Mouse (Mus musculus): ENCODE results near the gene Cobl. TPM values are rescaled to one million over a fixed set of nuclear protein-coding genes. Genes with fewer than 3 reads are reported as not detected.

The Cobl gene
- polyA plus RNA-seq, 1 experiment from 2014 or later: 14.2 TPM

GRCm38 (mm10) chr11:12473625-12474298 lies 9.0 kb upstream of the Cobl start:
- H3K4me2 ChIP-seq (replicated peaks; ENCODE audit: low read depth, low read length): no peak overlapping the region
- H3K9me3 ChIP-seq (ENCODE audit: control insufficient read depth, low read depth, low read length): no peaks in the 10 kb centered on the region
- ATAC-seq (ENCODE audit: insufficient number of reproducible peaks, insufficient read depth, low FRiP score, low read depth): no peak
- 45% methylated on average over 5 of the region's 5 CpGs for WGBS
- no peaks in the 10 kb centered on the region for H3K36me3 ChIP-seq (ENCODE audit: control insufficient read depth, insufficient read depth, low read length)
- H3K4me1 ChIP-seq (ENCODE audit: control insufficient read depth, insufficient read depth, low read length): no peaks in the 10 kb centered on the region
- H3K27ac ChIP-seq (ENCODE audit: low read length): no peak overlapping the region
- H3K4me3 ChIP-seq (ENCODE audit: low read depth, low read length): no peak overlapping the region
- no peak overlapping the region for H3K9ac ChIP-seq (replicated peaks; ENCODE audit: low read depth, low read length)
- H3K27me3 ChIP-seq (ENCODE audit: control insufficient read depth, insufficient read depth, low read length): no peaks in the 10 kb centered on the region

- no peak overlapping the region for H3K4me3 ChIP-seq (ENCODE audit: low read depth, low read length)
- ATAC-seq (ENCODE audit: insufficient number of reproducible peaks, insufficient read depth, low FRiP score, low read depth): no peak
- H3K4me2 ChIP-seq (replicated peaks; ENCODE audit: low read depth, low read length): no peak overlapping the region
- no peaks in the 10 kb centered on the region for H3K36me3 ChIP-seq (ENCODE audit: control insufficient read depth, insufficient read depth, low read length)
- H3K27me3 ChIP-seq (ENCODE audit: control insufficient read depth, insufficient read depth, low read length): no peaks in the 10 kb centered on the region
- H3K9me3 ChIP-seq (ENCODE audit: control insufficient read depth, low read depth, low read length): no peaks in the 10 kb centered on the region
- no peak overlapping the region for H3K9ac ChIP-seq (replicated peaks; ENCODE audit: low read depth, low read length)
- 76% methylated on average over 1 of the region's 1 CpGs for WGBS
- no peaks in the 10 kb centered on the region for H3K4me1 ChIP-seq (ENCODE audit: control insufficient read depth, insufficient read depth, low read length)
- no peak overlapping the region for H3K27ac ChIP-seq (ENCODE audit: low read length)
Observed at GRCm38 (mm10) chr11:12469638-12470037, 4.9 kb upstream of the Cobl start.

DNA sequence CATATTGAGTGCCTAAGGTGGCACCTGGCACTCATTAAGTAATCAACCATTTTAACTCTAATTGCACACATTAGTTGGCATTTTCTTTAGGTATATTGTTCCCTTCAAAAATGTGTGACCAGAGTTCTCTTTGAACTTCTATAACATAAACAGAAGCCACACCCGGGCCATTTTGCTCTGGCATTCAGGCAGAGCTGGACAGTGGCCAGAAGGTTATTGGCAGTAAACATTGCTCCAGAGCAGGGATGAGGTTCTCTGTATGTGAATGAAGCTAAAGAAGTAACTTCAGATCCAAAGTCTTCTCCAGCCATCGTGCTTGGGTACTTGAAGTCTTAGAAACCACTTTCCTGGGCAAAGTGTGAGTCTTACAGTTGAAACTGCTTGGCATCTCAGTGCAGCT lies 3.9 kb upstream of the Cobl start:
- no peak for ATAC-seq (ENCODE audit: insufficient number of reproducible peaks, insufficient read depth, low FRiP score, low read depth)
- Histone ChIP-seq H3K27ac (ENCODE audit: low read length) (no peak overlapping the region), H3K4me3 (ENCODE audit: low read depth, low read length) (no peak overlapping the region), H3K9ac (replicated peaks; ENCODE audit: low read depth, low read length) (no peak overlapping the region), H3K27me3 (ENCODE audit: control insufficient read depth, insufficient read depth, low read length) (no peaks in the 10 kb centered on the region), H3K9me3 (ENCODE audit: control insufficient read depth, low read depth, low read length) (no peaks in the 10 kb centered on the region), H3K4me2 (replicated peaks; ENCODE audit: low read depth, low read length) (no peak overlapping the region), H3K4me1 (ENCODE audit: control insufficient read depth, insufficient read depth, low read length) (peaks cover 6% of the 10 kb centered on the region; the same call in 1 of the 2 replicates), H3K36me3 (ENCODE audit: control insufficient read depth, insufficient read depth, low read length) (no peaks in the 10 kb centered on the region)
- whole genome bisulfite sequencing: 59% methylated on average over 2 of the region's 2 CpGs

- ATAC-seq (ENCODE audit: insufficient number of reproducible peaks, insufficient read depth, low FRiP score, low read depth): no peak
- Histone ChIP-seq H3K9ac (replicated peaks; ENCODE audit: low read depth, low read length) (no peak overlapping the region), H3K4me3 (ENCODE audit: low read depth, low read length) (no peak overlapping the region)
Observed at GRCm38 (mm10) chr11:12467836-12468235, 3.1 kb upstream of the Cobl start.

GRCm38 (mm10) chr11:12467217-12467616 lies 2.5 kb upstream of the Cobl start:
- H3K9ac ChIP-seq (replicated peaks; ENCODE audit: low read depth, low read length): no peak overlapping the region
- H3K4me2 ChIP-seq (replicated peaks; ENCODE audit: low read depth, low read length): no peak overlapping the region
- no peak for ATAC-seq (ENCODE audit: insufficient number of reproducible peaks, insufficient read depth, low FRiP score, low read depth)
- no peaks in the 10 kb centered on the region for H3K27me3 ChIP-seq (ENCODE audit: control insufficient read depth, insufficient read depth, low read length)
- H3K4me1 ChIP-seq (ENCODE audit: control insufficient read depth, insufficient read depth, low read length): peaks cover 7% of the 10 kb centered on the region; the same call in 1 of the 2 replicates
- H3K4me3 ChIP-seq (ENCODE audit: low read depth, low read length): no peak overlapping the region
- H3K27ac ChIP-seq (ENCODE audit: low read length): no peak overlapping the region
- no peaks in the 10 kb centered on the region for H3K36me3 ChIP-seq (ENCODE audit: control insufficient read depth, insufficient read depth, low read length)
- H3K9me3 ChIP-seq (ENCODE audit: control insufficient read depth, low read depth, low read length): no peaks in the 10 kb centered on the region
- WGBS: 63% methylated on average over 2 of the region's 2 CpGs

More at GRCm38 (mm10) chr11:12467836-12468235, 3.1 kb upstream of the Cobl start:
- no peaks in the 10 kb centered on the region for H3K27me3 ChIP-seq (ENCODE audit: control insufficient read depth, insufficient read depth, low read length)
- peaks cover 7% of the 10 kb centered on the region; the same call in 1 of the 2 replicates for H3K4me1 ChIP-seq (ENCODE audit: control insufficient read depth, insufficient read depth, low read length)
- H3K27ac ChIP-seq (ENCODE audit: low read length): no peak overlapping the region
- no peaks in the 10 kb centered on the region for H3K9me3 ChIP-seq (ENCODE audit: control insufficient read depth, low read depth, low read length)
- 70% methylated on average over 1 of the region's 1 CpGs for WGBS
- no peaks in the 10 kb centered on the region for H3K36me3 ChIP-seq (ENCODE audit: control insufficient read depth, insufficient read depth, low read length)
- H3K4me2 ChIP-seq (replicated peaks; ENCODE audit: low read depth, low read length): no peak overlapping the region

- WGBS: 68% methylated on average over 1 of the region's 1 CpGs
- H3K9ac ChIP-seq (replicated peaks; ENCODE audit: low read depth, low read length): no peak overlapping the region
- no peaks in the 10 kb centered on the region for H3K9me3 ChIP-seq (ENCODE audit: control insufficient read depth, low read depth, low read length)
- H3K27ac ChIP-seq (ENCODE audit: low read length): no peak overlapping the region
- H3K4me2 ChIP-seq (replicated peaks; ENCODE audit: low read depth, low read length): no peak overlapping the region
- H3K36me3 ChIP-seq (ENCODE audit: control insufficient read depth, insufficient read depth, low read length): no peaks in the 10 kb centered on the region
- peaks cover 7% of the 10 kb centered on the region; the same call in 1 of the 2 replicates for H3K4me1 ChIP-seq (ENCODE audit: control insufficient read depth, insufficient read depth, low read length)
- no peak overlapping the region for H3K4me3 ChIP-seq (ENCODE audit: low read depth, low read length)
- no peaks in the 10 kb centered on the region for H3K27me3 ChIP-seq (ENCODE audit: control insufficient read depth, insufficient read depth, low read length)
- no peak for ATAC-seq (ENCODE audit: insufficient number of reproducible peaks, insufficient read depth, low FRiP score, low read depth)
Observed at GRCm38 (mm10) chr11:12466606-12467005, 1.8 kb upstream of the Cobl start.

DNA sequence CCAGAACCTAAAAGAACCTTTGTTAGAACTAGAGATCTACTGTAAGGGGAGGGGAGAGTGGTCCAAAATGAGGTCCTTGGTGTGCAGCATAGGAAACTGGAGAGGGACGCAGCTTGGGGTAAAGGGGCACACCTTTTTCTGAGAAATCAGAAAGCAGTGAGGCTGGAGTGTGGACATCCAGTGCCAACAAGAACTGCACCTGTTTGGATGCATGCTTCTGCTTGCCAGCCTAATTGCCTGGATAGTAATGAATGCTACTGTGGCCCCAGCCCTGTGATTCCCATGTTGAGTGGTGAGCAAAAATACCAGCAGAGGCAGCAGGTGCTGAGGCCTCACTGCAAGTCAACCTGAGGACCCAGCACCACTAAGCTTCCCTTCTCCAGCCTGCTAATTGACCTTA lies 469 bp upstream of the Cobl start:
- H3K27ac ChIP-seq (ENCODE audit: low read length): no peak overlapping the region
- no peaks in the 10 kb centered on the region for H3K36me3 ChIP-seq (ENCODE audit: control insufficient read depth, insufficient read depth, low read length)
- no peaks in the 10 kb centered on the region for H3K27me3 ChIP-seq (ENCODE audit: control insufficient read depth, insufficient read depth, low read length)
- ATAC-seq (ENCODE audit: insufficient number of reproducible peaks, insufficient read depth, low FRiP score, low read depth): peak; percentile 16; the same call in 1 of the 2 replicates
- peak overlapping the region; percentile 94 for H3K4me2 ChIP-seq (replicated peaks; ENCODE audit: low read depth, low read length)
- H3K4me1 ChIP-seq (ENCODE audit: control insufficient read depth, insufficient read depth, low read length): peaks cover 7% of the 10 kb centered on the region; the same call in 1 of the 2 replicates
- WGBS: 47% methylated on average over 1 of the region's 1 CpGs
- peak overlapping the region; percentile 70 for H3K4me3 ChIP-seq (ENCODE audit: low read depth, low read length)
- H3K9ac ChIP-seq (replicated peaks; ENCODE audit: low read depth, low read length): peak overlapping the region; percentile 33; the same call in 1 of the 2 replicates
- H3K9me3 ChIP-seq (ENCODE audit: control insufficient read depth, low read depth, low read length): no peaks in the 10 kb centered on the region

GRCm38 (mm10) chr11:12463615-12464170 lies 1.1 kb downstream of the Cobl start:
- no peak for ATAC-seq (ENCODE audit: insufficient number of reproducible peaks, insufficient read depth, low FRiP score, low read depth)
- H3K9me3 ChIP-seq (ENCODE audit: control insufficient read depth, low read depth, low read length): no peaks in the 10 kb centered on the region
- peaks cover 7% of the 10 kb centered on the region; the same call in 1 of the 2 replicates for H3K4me1 ChIP-seq (ENCODE audit: control insufficient read depth, insufficient read depth, low read length)
- no peaks in the 10 kb centered on the region for H3K27me3 ChIP-seq (ENCODE audit: control insufficient read depth, insufficient read depth, low read length)
- no peak overlapping the region for H3K27ac ChIP-seq (ENCODE audit: low read length)
- peak overlapping the region; percentile 33; the same call in 1 of the 2 replicates for H3K9ac ChIP-seq (replicated peaks; ENCODE audit: low read depth, low read length)
- WGBS: 49% methylated on average over 13 of the region's 13 CpGs
- H3K36me3 ChIP-seq (ENCODE audit: control insufficient read depth, insufficient read depth, low read length): no peaks in the 10 kb centered on the region
- peak overlapping the region; percentile 70 for H3K4me3 ChIP-seq (ENCODE audit: low read depth, low read length)
- H3K4me2 ChIP-seq (replicated peaks; ENCODE audit: low read depth, low read length): peak overlapping the region; percentile 94

Measured in stomach, embryonic 14.5 days (tissue).